Mouse (Mus musculus): Measurements from ENCODE around the gene Slc37a1. TPM values are rescaled to one million over a fixed set of nuclear protein-coding genes. Genes with fewer than 3 reads are reported as not detected.
"Not testable (repeated sequence)": the region's sequence is repeated elsewhere in the genome, so short reads cannot be mapped to it uniquely, and the experiment has no call there.

Gene Slc37a1
- polyA plus RNA-seq, 1 experiment from 2014 or later: 2.4 TPM

- WGBS (ENCODE audit: insufficient replicate concordance): 18% methylated on average over 3 of the region's 3 CpGs
- Histone ChIP-seq H3K4me3 (ENCODE audit: low read depth, low read length) (no peak overlapping the region), H3K9ac (ENCODE audit: low read depth, low read length) (no peak overlapping the region), H3K27me3 (ENCODE audit: control insufficient read depth, insufficient read depth, low read depth, low read length) (no peaks in the 10 kb centered on the region), H3K4me1 (ENCODE audit: control insufficient read depth, low read depth, low read length) (peaks cover 2% of the 10 kb centered on the region), H3K36me3 (ENCODE audit: control insufficient read depth, insufficient read depth) (no peaks in the 10 kb centered on the region), H3K27ac (ENCODE audit: low read length) (no peak overlapping the region), H3K4me2 (ENCODE audit: low read depth, low read length) (no peak overlapping the region), H3K9me3 (replicated peaks; ENCODE audit: control insufficient read depth, low read length) (no peaks in the 10 kb centered on the region)
- ATAC-seq (ENCODE audit: low read depth): no peak
Measured at GRCm38 (mm10) chr17:31265171-31265572, 21.4 kb upstream of the Slc37a1 start.

- ATAC-seq (ENCODE audit: low read depth): no peak
Measured at GRCm38 (mm10) chr17:31265831-31266230, 20.8 kb upstream of the Slc37a1 start.

GRCm38 (mm10) chr17:31266321-31266950, 20.2 kb upstream of the Slc37a1 start:
- Histone ChIP-seq H3K9me3 (replicated peaks; ENCODE audit: control insufficient read depth, low read length) (no peaks in the 10 kb centered on the region), H3K4me2 (ENCODE audit: low read depth, low read length) (no peak overlapping the region), H3K27me3 (ENCODE audit: control insufficient read depth, insufficient read depth, low read depth, low read length) (no peaks in the 10 kb centered on the region), H3K4me1 (ENCODE audit: control insufficient read depth, low read depth, low read length) (no peaks in the 10 kb centered on the region), H3K36me3 (ENCODE audit: control insufficient read depth, insufficient read depth) (no peaks in the 10 kb centered on the region), H3K9ac (ENCODE audit: low read depth, low read length) (no peak overlapping the region), H3K27ac (ENCODE audit: low read length) (no peak overlapping the region; the same call in 1 of the 2 replicates), H3K4me3 (ENCODE audit: low read depth, low read length) (no peak overlapping the region)
- WGBS (ENCODE audit: insufficient replicate concordance): 52% methylated on average over 7 of the region's 7 CpGs
- no peak for ATAC-seq (ENCODE audit: low read depth)

More at GRCm38 (mm10) chr17:31265831-31266230, 20.8 kb upstream of the Slc37a1 start:
- H3K9me3 ChIP-seq (replicated peaks; ENCODE audit: control insufficient read depth, low read length): no peaks in the 10 kb centered on the region
- no peak overlapping the region for H3K9ac ChIP-seq (ENCODE audit: low read depth, low read length)
- no peak overlapping the region for H3K4me2 ChIP-seq (ENCODE audit: low read depth, low read length)
- H3K36me3 ChIP-seq (ENCODE audit: control insufficient read depth, insufficient read depth): no peaks in the 10 kb centered on the region
- no peaks in the 10 kb centered on the region for H3K27me3 ChIP-seq (ENCODE audit: control insufficient read depth, insufficient read depth, low read depth, low read length)
- no peak overlapping the region for H3K27ac ChIP-seq (ENCODE audit: low read length)
- WGBS (ENCODE audit: insufficient replicate concordance): 79% methylated on average over 9 of the region's 9 CpGs
- peaks cover under 1% of the 10 kb centered on the region for H3K4me1 ChIP-seq (ENCODE audit: control insufficient read depth, low read depth, low read length)
- H3K4me3 ChIP-seq (ENCODE audit: low read depth, low read length): no peak overlapping the region

GRCm38 (mm10) chr17:31267138-31267537, 19.5 kb upstream of the Slc37a1 start:
- H3K27ac ChIP-seq (ENCODE audit: low read length): no peak overlapping the region
- no peak overlapping the region for H3K4me3 ChIP-seq (ENCODE audit: low read depth, low read length)
- no peaks in the 10 kb centered on the region for H3K36me3 ChIP-seq (ENCODE audit: control insufficient read depth, insufficient read depth)
- 49% methylated on average over 4 of the region's 4 CpGs for WGBS (ENCODE audit: insufficient replicate concordance)
- H3K27me3 ChIP-seq (ENCODE audit: control insufficient read depth, insufficient read depth, low read depth, low read length): no peaks in the 10 kb centered on the region
- H3K4me2 ChIP-seq (ENCODE audit: low read depth, low read length): no peak overlapping the region
- no peak overlapping the region for H3K9ac ChIP-seq (ENCODE audit: low read depth, low read length)
- no peaks in the 10 kb centered on the region for H3K9me3 ChIP-seq (replicated peaks; ENCODE audit: control insufficient read depth, low read length)
- no peak for ATAC-seq (ENCODE audit: low read depth)
- no peaks in the 10 kb centered on the region for H3K4me1 ChIP-seq (ENCODE audit: control insufficient read depth, low read depth, low read length)

GRCm38 (mm10) chr17:31267603-31268002, 19.0 kb upstream of the Slc37a1 start:
- Histone ChIP-seq H3K9me3 (replicated peaks; ENCODE audit: control insufficient read depth, low read length) (no peaks in the 10 kb centered on the region), H3K4me1 (ENCODE audit: control insufficient read depth, low read depth, low read length) (no peaks in the 10 kb centered on the region), H3K36me3 (ENCODE audit: control insufficient read depth, insufficient read depth) (no peaks in the 10 kb centered on the region), H3K4me3 (ENCODE audit: low read depth, low read length) (no peak overlapping the region), H3K27me3 (ENCODE audit: control insufficient read depth, insufficient read depth, low read depth, low read length) (no peaks in the 10 kb centered on the region), H3K4me2 (ENCODE audit: low read depth, low read length) (no peak overlapping the region), H3K9ac (ENCODE audit: low read depth, low read length) (no peak overlapping the region), H3K27ac (ENCODE audit: low read length) (no peak overlapping the region)
- 64% methylated on average over 6 of the region's 6 CpGs for WGBS (ENCODE audit: insufficient replicate concordance)
- no peak for ATAC-seq (ENCODE audit: low read depth)

- ATAC-seq (ENCODE audit: low read depth): no peak
- Histone ChIP-seq H3K4me1 (ENCODE audit: control insufficient read depth, low read depth, low read length) (no peaks in the 10 kb centered on the region), H3K36me3 (ENCODE audit: control insufficient read depth, insufficient read depth) (no peaks in the 10 kb centered on the region), H3K9ac (ENCODE audit: low read depth, low read length) (no peak overlapping the region), H3K27ac (ENCODE audit: low read length) (no peak overlapping the region), H3K4me3 (ENCODE audit: low read depth, low read length) (no peak overlapping the region), H3K27me3 (ENCODE audit: control insufficient read depth, insufficient read depth, low read depth, low read length) (no peaks in the 10 kb centered on the region), H3K9me3 (replicated peaks; ENCODE audit: control insufficient read depth, low read length) (no peaks in the 10 kb centered on the region), H3K4me2 (ENCODE audit: low read depth, low read length) (no peak overlapping the region)
- WGBS (ENCODE audit: insufficient replicate concordance): 78% methylated on average over 1 of the region's 1 CpGs
Measured at GRCm38 (mm10) chr17:31268016-31268415, 18.6 kb upstream of the Slc37a1 start.

GRCm38 (mm10) chr17:31269761-31270160, 16.8 kb upstream of the Slc37a1 start:
- Histone ChIP-seq H3K27ac (ENCODE audit: low read length) (no peak overlapping the region), H3K9ac (ENCODE audit: low read depth, low read length) (no peak overlapping the region), H3K4me1 (ENCODE audit: control insufficient read depth, low read depth, low read length) (no peaks in the 10 kb centered on the region), H3K36me3 (ENCODE audit: control insufficient read depth, insufficient read depth) (no peaks in the 10 kb centered on the region), H3K4me3 (ENCODE audit: low read depth, low read length) (no peak overlapping the region), H3K4me2 (ENCODE audit: low read depth, low read length) (no peak overlapping the region), H3K9me3 (replicated peaks; ENCODE audit: control insufficient read depth, low read length) (no peaks in the 10 kb centered on the region), H3K27me3 (ENCODE audit: control insufficient read depth, insufficient read depth, low read depth, low read length) (no peaks in the 10 kb centered on the region)
- WGBS (ENCODE audit: insufficient replicate concordance): 66% methylated on average over 2 of the region's 2 CpGs
- no peak for ATAC-seq (ENCODE audit: low read depth)

- Histone ChIP-seq H3K27ac (ENCODE audit: low read length) (no peak overlapping the region), H3K36me3 (ENCODE audit: control insufficient read depth, insufficient read depth) (no peaks in the 10 kb centered on the region)
- 53% methylated on average over 4 of the region's 4 CpGs for WGBS (ENCODE audit: insufficient replicate concordance)
Measured at GRCm38 (mm10) chr17:31270246-31270645, 16.3 kb upstream of the Slc37a1 start.

GRCm38 (mm10) chr17:31270736-31271135, 15.9 kb upstream of the Slc37a1 start:
- H3K4me1 ChIP-seq (ENCODE audit: control insufficient read depth, low read depth, low read length); ATAC-seq (ENCODE audit: low read depth): not testable (repeated sequence)
- 52% methylated on average over 8 of the region's 8 CpGs for WGBS (ENCODE audit: insufficient replicate concordance)

More at GRCm38 (mm10) chr17:31270246-31270645, 16.3 kb upstream of the Slc37a1 start:
- no peak overlapping the region for H3K9ac ChIP-seq (ENCODE audit: low read depth, low read length)
- H3K27me3 ChIP-seq (ENCODE audit: control insufficient read depth, insufficient read depth, low read depth, low read length): no peaks in the 10 kb centered on the region
- ATAC-seq (ENCODE audit: low read depth): no peak
- no peak overlapping the region for H3K4me3 ChIP-seq (ENCODE audit: low read depth, low read length)
- H3K4me1 ChIP-seq (ENCODE audit: control insufficient read depth, low read depth, low read length): no peaks in the 10 kb centered on the region
- H3K9me3 ChIP-seq (replicated peaks; ENCODE audit: control insufficient read depth, low read length): no peaks in the 10 kb centered on the region
- H3K4me2 ChIP-seq (ENCODE audit: low read depth, low read length): no peak overlapping the region

More at GRCm38 (mm10) chr17:31270736-31271135, 15.9 kb upstream of the Slc37a1 start:
- not testable (repeated sequence) for H3K9me3 ChIP-seq (replicated peaks; ENCODE audit: control insufficient read depth, low read length); H3K4me3 ChIP-seq (ENCODE audit: low read depth, low read length); H3K27ac ChIP-seq (ENCODE audit: low read length); H3K4me2 ChIP-seq (ENCODE audit: low read depth, low read length); H3K27me3 ChIP-seq (ENCODE audit: control insufficient read depth, insufficient read depth, low read depth, low read length); H3K36me3 ChIP-seq (ENCODE audit: control insufficient read depth, insufficient read depth); H3K9ac ChIP-seq (ENCODE audit: low read depth, low read length)
